Mouse (Mus musculus): ENCODE measurements around the gene Prok1. TPM values are rescaled to one million over a fixed set of nuclear protein-coding genes. Genes with fewer than 3 reads are reported as not detected.

The Prok1 gene
- polyA plus RNA-seq, 1 experiment from 2014 or later = not detected

- Histone ChIP-seq H3K27me3 (no peaks in the 10 kb centered on the region), H3K27ac (replicated peaks) (no peak overlapping the region), H3K36me3 (no peaks in the 10 kb centered on the region), H3K4me2 (replicated peaks) (no peak overlapping the region), H3K4me3 (replicated peaks) (no peak overlapping the region), H3K4me1 (no peaks in the 10 kb centered on the region), H3K9me3 (replicated peaks) (no peaks in the 10 kb centered on the region), H3K9ac (no peak overlapping the region)
- WGBS = 67% methylated on average over 8 of the region's 8 CpGs
- no peak for ATAC-seq (ENCODE audit: insufficient number of reproducible peaks, low FRiP score, low TSS enrichment, low read depth)
Observed at GRCm38 (mm10) chr3:107216400-107217100, 23.0 kb downstream of the Prok1 start.

GRCm38 (mm10) chr3:107214606-107215005 is 24.9 kb downstream of the Prok1 start:
- no peaks in the 10 kb centered on the region for H3K9me3 ChIP-seq (replicated peaks)
- no peaks in the 10 kb centered on the region for H3K4me1 ChIP-seq
- no peak for ATAC-seq (ENCODE audit: insufficient number of reproducible peaks, low FRiP score, low TSS enrichment, low read depth)
- H3K27me3 ChIP-seq = no peaks in the 10 kb centered on the region
- H3K27ac ChIP-seq (replicated peaks) = no peak overlapping the region
- H3K4me3 ChIP-seq (replicated peaks) = no peak overlapping the region
- WGBS = 66% methylated on average over 5 of the region's 5 CpGs
- H3K9ac ChIP-seq = no peak overlapping the region
- H3K36me3 ChIP-seq = no peaks in the 10 kb centered on the region
- no peak overlapping the region for H3K4me2 ChIP-seq (replicated peaks)

GRCm38 (mm10) chr3:107207625-107208253 is 31.8 kb downstream of the Prok1 start:
- Histone ChIP-seq H3K9me3 (replicated peaks) (no peaks in the 10 kb centered on the region), H3K9ac (no peak overlapping the region), H3K4me1 (no peaks in the 10 kb centered on the region), H3K4me2 (replicated peaks) (no peak overlapping the region), H3K4me3 (replicated peaks) (no peak overlapping the region), H3K27me3 (no peaks in the 10 kb centered on the region), H3K36me3 (no peaks in the 10 kb centered on the region), H3K27ac (replicated peaks) (no peak overlapping the region)
- WGBS = 64% methylated on average over 7 of the region's 7 CpGs
- ATAC-seq (ENCODE audit: insufficient number of reproducible peaks, low FRiP score, low TSS enrichment, low read depth) = no peak

- 45% methylated on average over 4 of the region's 4 CpGs for WGBS
- no peaks in the 10 kb centered on the region for H3K4me1 ChIP-seq
Observed at GRCm38 (mm10) chr3:107206490-107207150, 32.9 kb downstream of the Prok1 start.

GRCm38 (mm10) chr3:107205994-107206393 is 33.5 kb downstream of the Prok1 start:
- Histone ChIP-seq H3K9me3 (replicated peaks) (no peaks in the 10 kb centered on the region), H3K36me3 (no peaks in the 10 kb centered on the region), H3K4me3 (replicated peaks) (no peak overlapping the region), H3K9ac (no peak overlapping the region), H3K4me1 (no peaks in the 10 kb centered on the region), H3K27ac (replicated peaks) (no peak overlapping the region), H3K27me3 (no peaks in the 10 kb centered on the region), H3K4me2 (replicated peaks) (no peak overlapping the region)
- no peak for ATAC-seq (ENCODE audit: insufficient number of reproducible peaks, low FRiP score, low TSS enrichment, low read depth)
- 10% methylated on average over 4 of the region's 4 CpGs for WGBS

More at GRCm38 (mm10) chr3:107206490-107207150, 32.9 kb downstream of the Prok1 start:
- no peak for ATAC-seq (ENCODE audit: insufficient number of reproducible peaks, low FRiP score, low TSS enrichment, low read depth)
- H3K27me3 ChIP-seq = no peaks in the 10 kb centered on the region
- H3K4me2 ChIP-seq (replicated peaks) = no peak overlapping the region
- no peak overlapping the region for H3K9ac ChIP-seq
- no peak overlapping the region for H3K4me3 ChIP-seq (replicated peaks)
- no peaks in the 10 kb centered on the region for H3K36me3 ChIP-seq
- no peaks in the 10 kb centered on the region for H3K9me3 ChIP-seq (replicated peaks)
- no peak overlapping the region for H3K27ac ChIP-seq (replicated peaks)

- no peak for ATAC-seq (ENCODE audit: insufficient number of reproducible peaks, low FRiP score, low TSS enrichment, low read depth)
- no peak overlapping the region for H3K4me3 ChIP-seq (replicated peaks)
- H3K27ac ChIP-seq (replicated peaks) = no peak overlapping the region
- H3K27me3 ChIP-seq = no peaks in the 10 kb centered on the region
- no peaks in the 10 kb centered on the region for H3K36me3 ChIP-seq
- H3K9ac ChIP-seq = no peak overlapping the region
- no peaks in the 10 kb centered on the region for H3K9me3 ChIP-seq (replicated peaks)
- H3K4me2 ChIP-seq (replicated peaks) = no peak overlapping the region
- H3K4me1 ChIP-seq = no peaks in the 10 kb centered on the region
Observed at GRCm38 (mm10) chr3:107205170-107205569, 34.3 kb downstream of the Prok1 start.

GRCm38 (mm10) chr3:107204413-107204812 is 35.1 kb downstream of the Prok1 start:
- Histone ChIP-seq H3K4me3 (replicated peaks) (no peak overlapping the region), H3K36me3 (no peaks in the 10 kb centered on the region), H3K9ac (no peak overlapping the region), H3K4me1 (no peaks in the 10 kb centered on the region), H3K9me3 (replicated peaks) (no peaks in the 10 kb centered on the region), H3K27me3 (no peaks in the 10 kb centered on the region), H3K4me2 (replicated peaks) (no peak overlapping the region), H3K27ac (replicated peaks) (no peak overlapping the region)
- no peak for ATAC-seq (ENCODE audit: insufficient number of reproducible peaks, low FRiP score, low TSS enrichment, low read depth)
- 80% methylated on average over 3 of the region's 3 CpGs for WGBS

- no peak overlapping the region for H3K9ac ChIP-seq
- H3K4me3 ChIP-seq (replicated peaks) = no peak overlapping the region
- H3K27ac ChIP-seq (replicated peaks) = no peak overlapping the region
- H3K4me1 ChIP-seq = no peaks in the 10 kb centered on the region
- ATAC-seq (ENCODE audit: insufficient number of reproducible peaks, low FRiP score, low TSS enrichment, low read depth) = no peak
- H3K4me2 ChIP-seq (replicated peaks) = no peak overlapping the region
- H3K36me3 ChIP-seq = no peaks in the 10 kb centered on the region
- H3K9me3 ChIP-seq (replicated peaks) = no peaks in the 10 kb centered on the region
- no peaks in the 10 kb centered on the region for H3K27me3 ChIP-seq
- WGBS = 39% methylated on average over 9 of the region's 9 CpGs
Observed at GRCm38 (mm10) chr3:107201310-107202180, 38.0 kb downstream of the Prok1 start.

- no peak overlapping the region for H3K27ac ChIP-seq (replicated peaks)
- 39% methylated on average over 6 of the region's 6 CpGs for WGBS
- no peaks in the 10 kb centered on the region for H3K4me1 ChIP-seq
- no peaks in the 10 kb centered on the region for H3K36me3 ChIP-seq
- no peaks in the 10 kb centered on the region for H3K27me3 ChIP-seq
- no peak overlapping the region for H3K4me2 ChIP-seq (replicated peaks)
- H3K9me3 ChIP-seq (replicated peaks) = no peaks in the 10 kb centered on the region
- H3K9ac ChIP-seq = no peak overlapping the region
- ATAC-seq (ENCODE audit: insufficient number of reproducible peaks, low FRiP score, low TSS enrichment, low read depth) = no peak
- no peak overlapping the region for H3K4me3 ChIP-seq (replicated peaks)
Observed at GRCm38 (mm10) chr3:107188226-107188899, 51.1 kb downstream of the Prok1 start.

GRCm38 (mm10) chr3:107187022-107187421 is 52.5 kb downstream of the Prok1 start:
- peaks cover 3% of the 10 kb centered on the region; the same call in 1 of the 2 replicates for H3K27me3 ChIP-seq
- no peaks in the 10 kb centered on the region for H3K36me3 ChIP-seq
- H3K4me2 ChIP-seq (replicated peaks) = no peak overlapping the region
- H3K9me3 ChIP-seq (replicated peaks) = no peaks in the 10 kb centered on the region
- no peak overlapping the region for H3K4me3 ChIP-seq (replicated peaks)
- ATAC-seq (ENCODE audit: insufficient number of reproducible peaks, low FRiP score, low TSS enrichment, low read depth) = no peak
- H3K9ac ChIP-seq = no peak overlapping the region
- no peaks in the 10 kb centered on the region for H3K4me1 ChIP-seq
- WGBS = 75% methylated on average over 4 of the region's 4 CpGs
- no peak overlapping the region for H3K27ac ChIP-seq (replicated peaks)
